Mouse (Mus musculus) thymus, adult 18-20 months (tissue): ENCODE data around the gene Sorcs2.

Source experiments
- DNase-seq, 2 experiments: peaks; one replicate each; pipeline ENCODE4 v3.0.0; 2022; ENCODE audit warnings: mixed read lengths in 2 of 2

Sorcs2 gene

GRCm38 (mm10) chr5:36168963-36169650 is 228.8 kb downstream of the Sorcs2 start:
- DNase-seq, result no peak

DNA sequence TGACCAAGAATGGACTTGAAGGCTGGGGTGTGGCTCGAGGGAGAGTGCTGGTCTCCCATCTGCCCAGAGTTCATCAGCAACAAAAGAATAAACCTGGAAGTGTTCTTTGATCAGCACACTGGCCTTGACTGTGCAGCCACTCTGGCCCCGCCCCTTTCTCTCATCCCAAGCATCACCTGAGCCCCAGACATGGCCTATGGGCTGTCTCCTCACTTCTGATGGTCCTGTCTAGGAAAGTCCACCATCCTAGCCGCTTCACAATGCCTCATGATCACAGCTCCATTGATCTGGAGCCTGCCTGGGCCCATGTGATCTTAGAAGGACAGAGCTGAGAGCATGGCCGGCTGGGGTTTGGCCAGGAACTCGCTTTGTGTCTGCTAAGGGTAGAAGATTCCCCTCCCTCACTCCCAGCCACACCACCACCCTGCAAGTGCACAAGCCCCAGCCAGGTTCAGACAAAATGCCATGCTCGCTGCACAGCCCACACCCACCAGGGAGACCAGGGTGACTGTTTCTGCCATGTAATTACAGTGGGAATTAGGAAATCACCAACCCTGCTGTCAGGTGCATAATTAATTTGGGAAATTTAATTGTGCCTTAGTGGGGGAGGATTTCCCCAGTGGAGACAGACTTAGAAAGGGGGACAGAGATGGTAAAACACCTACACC is 231.5 kb downstream of the Sorcs2 start:
- DNase-seq, result no peak

DNA sequence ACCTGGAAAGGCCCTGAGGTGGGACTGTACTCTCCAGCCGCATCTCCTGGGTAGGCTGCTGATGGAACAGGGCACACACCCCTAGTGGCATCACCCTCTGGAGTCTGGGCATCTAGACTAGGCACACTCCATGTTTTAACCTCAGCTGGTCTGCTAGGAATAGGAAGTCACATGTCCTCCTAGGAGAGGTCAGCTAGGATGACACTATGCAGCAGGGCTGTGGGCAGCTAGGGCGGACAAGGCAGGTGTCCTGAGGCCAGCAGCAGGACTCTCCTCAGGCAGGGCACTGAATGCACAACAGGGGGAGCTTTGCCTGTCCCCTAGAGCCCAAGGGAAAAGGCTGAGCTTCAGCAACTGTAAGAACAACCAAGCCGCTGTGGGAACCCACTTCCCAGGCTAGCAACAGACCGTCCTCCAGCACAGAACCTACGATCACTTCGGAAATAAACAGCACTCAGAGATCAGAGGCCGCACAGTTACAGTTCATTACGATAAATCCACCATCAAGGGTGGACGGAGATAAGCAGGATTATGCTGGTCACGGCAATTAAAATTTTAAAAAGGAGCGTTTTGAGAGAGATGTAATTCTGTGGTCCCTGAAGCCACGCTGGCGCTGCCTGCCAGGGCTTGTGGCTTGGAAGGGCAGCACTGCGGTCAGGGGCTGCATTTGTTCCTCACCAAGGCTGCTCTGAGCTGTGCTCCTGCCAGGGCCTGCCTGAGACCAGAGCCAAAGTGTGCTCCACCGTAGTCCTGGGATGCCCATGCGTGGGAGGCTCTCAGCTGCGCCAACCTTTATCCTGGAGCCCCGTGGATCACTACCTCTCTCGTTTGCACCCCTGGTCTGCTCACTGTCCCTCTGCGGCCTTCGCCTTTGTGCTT is 232.3 kb downstream of the Sorcs2 start:
- no peak for DNase-seq

DNA sequence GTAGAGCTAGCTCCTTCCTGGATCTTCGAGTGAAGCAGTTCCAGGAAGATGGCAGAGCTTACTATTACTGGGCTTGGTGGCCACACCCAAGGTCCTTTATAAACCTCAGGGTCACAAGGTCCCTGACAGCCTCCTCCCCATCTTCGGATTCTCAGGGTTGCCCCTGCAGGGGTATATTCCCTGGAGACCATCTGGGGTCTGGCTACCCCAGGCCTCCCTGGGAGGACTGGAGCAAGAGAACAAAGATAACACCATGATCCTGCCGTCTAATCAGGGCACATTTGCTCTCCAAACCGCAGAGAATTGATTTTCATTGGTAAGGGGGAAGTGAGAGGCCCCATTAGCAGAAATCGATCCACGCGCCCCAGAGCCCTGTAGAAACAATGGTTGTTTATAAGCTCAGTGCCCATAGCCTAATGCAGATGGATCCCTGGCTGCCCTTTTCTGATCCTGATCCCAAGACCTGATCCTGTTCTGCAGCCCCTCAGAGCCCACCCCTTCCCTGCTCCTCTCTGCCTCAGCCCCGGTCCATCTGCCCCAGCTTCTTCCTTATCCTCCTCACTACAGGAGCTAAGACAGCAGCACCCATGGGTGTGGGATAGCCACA is 243.0 kb downstream of the Sorcs2 start:
- DNase-seq, result no peak

GRCm38 (mm10) chr5:36153261-36153660 is 244.7 kb downstream of the Sorcs2 start:
- no peak for DNase-seq

GRCm38 (mm10) chr5:36151086-36151485 is 246.9 kb downstream of the Sorcs2 start:
- DNase-seq, result no peak

- DNase-seq, result no peak
Measured at GRCm38 (mm10) chr5:36149098-36149497, 248.8 kb downstream of the Sorcs2 start.

DNA sequence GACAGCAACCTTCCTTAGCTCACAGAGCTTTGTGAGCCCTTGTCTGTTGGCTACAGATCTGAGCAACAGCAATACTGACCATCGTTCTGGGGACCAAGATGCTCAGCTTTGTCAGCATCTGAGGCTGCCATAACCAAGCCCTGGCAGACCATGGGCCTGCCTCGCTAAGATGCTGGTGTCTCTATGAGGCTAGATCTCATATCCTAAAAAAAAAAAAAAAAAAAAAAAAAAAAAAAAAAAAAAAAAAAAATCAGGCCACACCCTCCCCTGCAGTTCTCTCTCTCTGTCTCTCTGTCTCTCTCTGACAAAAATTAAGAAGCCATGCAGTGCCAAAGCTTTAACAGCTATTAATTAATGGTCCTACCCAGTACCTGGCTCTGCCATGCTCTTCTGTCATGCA is 251.3 kb downstream of the Sorcs2 start:
- DNase-seq, result no peak

GRCm38 (mm10) chr5:36144560-36144959 is 253.4 kb downstream of the Sorcs2 start:
- DNase-seq, result no peak

- DNase-seq, result no peak
Measured at GRCm38 (mm10) chr5:36141676-36142255, 256.2 kb downstream of the Sorcs2 start.

DNA sequence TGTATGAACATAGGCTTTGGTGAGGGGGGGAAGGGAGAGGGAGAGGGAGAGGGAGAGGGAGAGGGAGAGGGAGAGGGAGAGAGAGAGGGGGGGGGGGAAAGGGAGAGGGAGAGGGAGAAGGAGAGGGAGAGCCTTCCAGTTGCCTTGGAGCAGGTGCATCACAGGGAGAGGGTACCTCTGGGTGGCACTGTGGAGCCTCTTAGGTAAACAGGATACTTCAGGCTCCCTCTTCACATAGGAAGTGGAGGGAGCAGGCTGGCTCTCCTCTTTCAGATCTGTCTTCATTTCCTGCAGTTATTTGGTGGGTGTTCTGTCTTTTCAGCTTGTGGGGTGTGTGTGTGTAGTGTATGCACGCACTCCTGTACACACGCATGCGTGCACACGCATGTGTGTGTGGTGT is 256.8 kb downstream of the Sorcs2 start:
- DNase-seq, result peak; percentile 15 to 45

- DNase-seq, result no peak
Measured at GRCm38 (mm10) chr5:36139766-36140165, 258.2 kb downstream of the Sorcs2 start.

- DNase-seq, result no peak
Measured at GRCm38 (mm10) chr5:36135874-36136542, 261.9 kb downstream of the Sorcs2 start.

DNA sequence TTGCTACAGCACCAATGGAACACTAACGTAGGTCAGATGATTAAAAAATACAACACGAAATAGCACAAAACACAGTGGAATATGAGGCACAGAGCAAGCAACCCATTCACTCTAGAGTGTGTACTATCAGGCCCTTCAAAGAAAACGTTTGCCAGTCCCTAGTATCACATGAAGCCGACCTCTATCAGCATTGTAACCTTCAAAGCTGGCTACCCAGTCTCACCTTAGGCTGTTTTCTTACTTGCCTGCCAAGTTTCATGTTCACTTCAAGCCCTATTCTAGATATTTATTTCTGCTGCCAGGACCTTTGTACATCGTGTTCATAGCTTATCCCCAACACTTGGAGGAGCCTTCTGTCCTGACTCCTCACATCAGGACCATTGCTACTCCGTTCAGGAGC is 263.6 kb downstream of the Sorcs2 start:
- no peak for DNase-seq

DNA sequence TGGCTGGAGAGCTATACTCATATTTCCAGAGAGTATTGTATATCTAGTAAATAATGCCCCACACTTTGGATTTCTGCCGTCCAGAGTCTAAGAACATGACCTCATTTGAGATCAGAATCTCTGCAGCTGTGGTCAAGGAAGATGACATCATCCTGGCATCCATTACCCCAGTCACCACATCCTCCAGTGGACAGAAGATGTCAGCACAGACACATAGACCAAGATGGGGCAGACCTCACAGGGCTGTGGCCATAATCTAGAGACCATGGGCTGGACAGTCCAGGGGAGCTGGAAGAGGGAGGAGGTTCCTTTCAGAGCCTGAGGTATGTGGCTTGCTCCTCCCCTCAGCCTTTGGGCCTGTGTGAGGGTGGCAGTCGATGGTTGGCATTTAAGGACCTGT is 264.0 kb downstream of the Sorcs2 start:
- no peak for DNase-seq

GRCm38 (mm10) chr5:36130393-36131011 is 267.4 kb downstream of the Sorcs2 start:
- DNase-seq, result no peak

GRCm38 (mm10) chr5:36129661-36130060 is 268.3 kb downstream of the Sorcs2 start:
- DNase-seq, result no peak

GRCm38 (mm10) chr5:36128513-36128912 is 269.4 kb downstream of the Sorcs2 start:
- no peak for DNase-seq

DNA sequence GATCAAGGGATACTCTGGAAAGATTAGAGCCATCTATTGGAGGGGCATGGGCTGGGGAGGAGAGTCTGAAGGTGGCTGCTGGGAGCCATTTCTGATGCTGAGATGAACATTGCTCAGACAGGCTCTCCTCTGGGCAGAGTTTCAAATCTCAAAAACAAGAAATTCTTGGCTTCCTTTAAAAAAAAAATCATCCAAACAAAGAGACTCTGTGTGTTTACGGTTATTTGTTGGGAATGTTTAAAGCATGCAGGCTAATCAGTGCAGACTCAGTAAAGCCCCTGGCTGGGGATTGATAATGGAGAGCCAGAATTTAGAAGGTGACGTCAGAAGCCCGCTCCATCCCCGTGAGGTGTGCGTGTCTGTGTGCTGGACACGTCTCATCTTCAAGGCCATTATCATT is 272.9 kb downstream of the Sorcs2 start:
- DNase-seq, result no peak

DNA sequence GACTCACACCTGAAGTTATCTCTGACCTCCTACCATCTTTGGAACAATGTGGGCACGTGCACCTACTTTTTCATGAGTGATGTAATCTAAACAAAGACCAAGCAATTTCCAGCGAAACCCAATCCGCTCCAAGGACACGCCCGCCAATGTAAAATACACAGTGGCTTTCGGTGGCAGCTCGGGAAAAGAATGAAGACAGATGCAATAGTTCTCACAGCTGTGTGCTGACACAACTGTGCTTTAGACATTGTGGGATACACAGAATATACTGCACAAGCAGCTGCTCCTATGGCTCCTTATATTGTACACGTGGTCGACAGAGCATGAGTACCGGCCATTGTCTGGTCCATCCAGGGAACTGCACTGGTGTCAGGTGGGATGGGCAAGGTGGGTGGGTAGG is 275.0 kb downstream of the Sorcs2 start:
- DNase-seq, result no peak

- DNase-seq, result no peak
Measured at GRCm38 (mm10) chr5:36120931-36121341, 277.0 kb downstream of the Sorcs2 start.

- DNase-seq, result no peak
Measured at GRCm38 (mm10) chr5:36118061-36118460, 279.9 kb downstream of the Sorcs2 start.
